Mouse (Mus musculus): ENCODE results near the gene Paqr4. TPM values are rescaled to one million over a fixed set of nuclear protein-coding genes. Genes with fewer than 3 reads are reported as not detected.
"Not testable (repeated sequence)": the region's sequence is repeated elsewhere in the genome, so short reads cannot be mapped to it uniquely, and the experiment has no call there.

The Paqr4 gene
- total RNA-seq (2015), result 3.3 and 4.1 TPM in 2 replicates
- total RNA-seq (2017), result 7.6 and 10.1 TPM in 2 replicates

DNA sequence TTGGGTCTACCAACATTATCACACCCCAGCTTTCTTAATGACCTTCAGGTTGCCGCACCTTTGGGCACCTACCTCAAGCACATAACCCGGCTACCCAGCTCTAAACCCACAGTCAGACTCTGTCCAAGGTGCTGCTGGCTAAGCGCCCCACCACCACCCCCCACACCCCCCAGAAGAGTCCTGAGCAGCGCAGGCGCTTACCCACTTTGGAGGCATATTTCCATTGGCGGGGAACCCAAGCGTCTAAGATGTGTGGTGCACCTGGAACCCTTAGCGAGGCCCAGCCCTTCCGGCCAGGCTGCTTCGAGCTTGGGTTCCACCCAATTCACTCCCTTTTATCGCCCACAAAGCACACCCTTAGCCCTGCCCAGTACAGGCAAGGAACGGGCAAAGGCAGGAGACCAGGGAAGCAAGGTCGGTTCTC is at the start of gene Paqr4:
Paqr4 (minus strand) TSS at position 270 of the 424 bp plus-strand sequence.
- ATAC-seq (ENCODE audit: poor library complexity, severe bottlenecking), result peak; percentile 18; the same call in 1 of the 2 replicates

DNA sequence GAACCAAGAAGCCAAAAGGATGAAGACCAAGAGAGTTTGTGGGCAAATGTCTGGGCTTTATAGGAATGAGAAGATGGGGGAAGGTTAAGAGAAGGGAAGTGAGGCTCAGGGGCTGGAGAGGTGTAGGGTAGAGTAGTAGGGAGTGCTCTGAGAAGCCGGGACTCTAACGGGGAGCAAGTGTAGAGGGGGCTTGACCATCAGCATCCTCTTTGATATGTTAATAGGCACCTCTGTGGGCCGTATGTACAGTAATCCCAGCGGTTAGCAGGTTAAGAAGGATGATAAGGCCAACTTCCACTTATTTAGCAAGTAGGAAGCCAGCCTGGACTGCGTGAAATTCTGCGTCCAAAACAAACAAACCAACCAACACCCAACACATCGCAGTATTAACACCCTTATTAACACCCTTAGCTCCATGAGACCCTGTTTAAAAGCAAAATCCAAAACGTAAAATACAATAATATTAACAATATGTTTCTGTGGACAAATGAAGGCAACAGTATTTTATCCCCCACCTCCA is 49.1 kb upstream of the Paqr4 start:
- 0 out of 2 replicates have a peak, but pooled peaks have one; percentile 28 for ATAC-seq (ENCODE audit: poor library complexity, severe bottlenecking)

DNA sequence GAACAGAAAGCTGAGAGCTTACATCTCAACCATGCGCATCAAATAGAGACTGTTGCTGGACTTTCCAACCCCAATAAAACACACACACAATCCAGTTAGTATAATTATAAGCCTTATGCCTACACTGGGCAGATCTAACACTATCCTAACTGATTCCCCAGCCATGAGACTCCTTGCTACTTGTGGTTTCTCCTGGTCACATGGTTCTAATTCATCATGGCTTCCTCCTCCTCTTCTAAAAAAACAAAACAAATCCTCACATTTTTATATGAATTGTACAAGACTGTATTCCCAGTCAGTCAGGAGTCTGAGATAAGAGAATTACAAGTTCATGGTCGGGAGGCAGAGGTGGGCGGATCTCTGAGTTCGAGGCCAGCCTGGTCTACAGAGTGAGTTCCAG is 48.3 kb upstream of the Paqr4 start:
- ATAC-seq (ENCODE audit: poor library complexity, severe bottlenecking), result no peak

DNA sequence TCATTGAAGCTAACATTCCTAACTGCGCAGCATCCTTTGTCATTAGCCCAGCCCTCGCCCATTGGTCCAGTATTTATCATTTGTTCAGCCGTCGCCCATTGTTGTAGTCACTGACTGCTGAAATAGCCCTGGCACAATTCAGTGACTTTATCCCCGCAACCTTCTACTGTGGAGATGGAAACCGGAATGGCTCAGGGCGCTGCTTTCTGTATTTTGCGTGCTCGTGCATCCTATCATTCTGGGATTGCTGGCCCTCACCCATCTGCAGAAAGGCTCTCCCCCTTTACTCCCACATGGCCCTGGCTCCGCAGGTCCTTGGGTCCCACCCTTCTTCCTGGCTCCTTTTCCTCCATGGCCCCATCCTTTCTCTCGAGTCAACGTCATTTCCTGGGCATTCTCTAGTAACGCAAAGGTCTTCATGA is 45.9 kb upstream of the Paqr4 start:
- no peak for ATAC-seq (ENCODE audit: poor library complexity, severe bottlenecking)

DNA sequence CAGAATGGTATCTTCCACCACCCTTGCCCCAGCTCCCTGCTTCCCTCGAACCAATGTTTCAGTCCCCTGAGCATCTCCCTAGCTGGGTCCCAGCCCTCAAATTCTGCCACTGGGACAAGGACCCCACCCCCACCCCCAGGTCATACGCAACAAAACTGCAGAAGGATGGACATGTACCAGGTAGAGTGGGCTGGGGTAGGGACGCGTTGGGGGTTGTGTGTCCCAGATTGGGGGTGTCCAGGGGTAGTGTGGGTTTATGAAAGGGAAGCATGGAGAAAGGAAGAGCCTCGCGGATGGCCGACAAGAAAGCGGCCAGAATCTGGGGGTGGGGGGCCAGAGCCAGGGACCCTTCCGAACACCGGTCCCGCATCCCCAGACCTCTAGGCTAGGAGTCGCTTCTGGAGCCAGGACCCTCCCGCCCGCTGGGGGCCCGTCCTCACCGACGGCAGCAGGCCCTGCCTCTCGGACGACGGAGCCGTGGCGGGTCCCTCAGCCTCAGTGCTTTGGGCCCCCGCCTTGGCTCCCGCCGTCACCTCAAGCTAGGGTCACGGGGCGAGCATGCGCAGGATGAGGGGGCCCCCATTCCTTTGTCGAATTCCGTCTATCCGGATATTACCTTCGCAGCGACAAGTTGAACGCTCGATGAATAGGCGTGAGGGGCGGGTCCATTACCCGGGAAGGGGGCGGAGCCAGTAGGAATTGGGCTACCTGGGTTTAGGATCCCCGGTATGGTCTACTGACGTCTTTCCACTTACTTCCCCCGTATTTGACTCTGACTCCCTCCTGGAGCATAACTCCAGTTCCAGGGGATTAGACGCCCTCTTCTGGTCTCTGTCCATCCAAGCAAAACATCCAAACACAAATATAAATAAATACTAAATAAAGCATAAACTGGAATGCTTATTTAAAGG is 45.1 kb upstream of the Paqr4 start, which contains the start of gene Flywch2:
Flywch2 (minus strand) TSS at position 521 of the 911 bp plus-strand sequence.
- ATAC-seq (ENCODE audit: poor library complexity, severe bottlenecking), result peak; percentile 36

DNA sequence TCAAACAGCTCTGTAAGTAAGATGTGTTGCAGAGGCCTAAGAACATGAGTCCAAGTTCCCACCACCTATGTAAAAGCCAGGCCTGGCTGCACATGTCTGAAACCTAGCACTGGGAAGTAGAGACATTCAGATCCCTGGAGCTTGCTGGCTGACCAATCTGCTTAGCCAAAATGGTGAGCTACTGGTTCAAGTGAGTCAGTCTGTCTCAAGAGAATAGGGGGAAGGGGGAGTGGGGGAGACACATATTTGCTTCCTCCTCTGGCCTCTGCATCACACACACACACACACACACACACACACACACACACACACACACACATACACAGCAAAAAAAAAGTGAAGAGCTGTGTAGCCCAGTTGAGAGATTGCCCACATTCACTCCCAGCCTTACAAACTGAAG is 42.7 kb upstream of the Paqr4 start:
- no peak for ATAC-seq (ENCODE audit: poor library complexity, severe bottlenecking)

DNA sequence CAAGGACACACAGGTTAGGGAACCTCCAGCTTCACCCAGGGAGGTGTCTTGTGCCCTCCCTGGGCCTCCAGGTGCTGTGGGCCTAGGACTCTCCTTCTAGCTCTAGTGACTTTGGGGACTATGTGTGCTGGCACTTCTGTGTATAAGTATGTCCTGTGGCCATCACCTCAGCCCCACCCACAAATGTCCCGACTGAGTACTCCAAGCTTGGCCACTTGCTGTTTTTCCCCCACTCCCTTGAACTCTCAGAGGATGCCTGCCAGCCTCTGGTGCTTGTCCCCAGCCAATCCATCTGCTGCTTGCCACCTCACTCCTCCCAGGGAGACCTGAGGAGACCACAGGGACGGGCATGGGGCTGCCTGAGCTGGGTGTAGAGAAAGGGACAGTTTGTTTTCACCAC is 37.8 kb upstream of the Paqr4 start:
- no peak for ATAC-seq (ENCODE audit: poor library complexity, severe bottlenecking)

DNA sequence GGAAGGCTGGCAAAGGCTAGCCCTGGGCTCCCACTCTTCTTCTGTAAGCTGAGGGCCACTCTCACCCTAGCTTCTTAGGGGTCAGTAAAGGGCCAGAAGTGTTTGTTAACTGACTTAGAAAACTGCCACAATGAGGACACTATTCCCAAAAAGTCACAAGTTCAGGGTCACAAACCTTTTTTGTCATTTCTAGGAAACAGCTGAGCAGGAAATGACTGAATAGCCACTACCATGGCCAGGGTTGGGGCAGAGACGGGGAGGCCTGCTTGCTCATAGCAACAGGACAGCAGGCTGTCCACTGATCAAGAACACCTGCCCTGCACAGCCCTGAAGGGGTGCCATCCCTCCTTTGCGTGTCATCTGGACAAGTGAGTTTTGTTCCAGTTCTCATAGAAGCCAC is 36.5 kb upstream of the Paqr4 start:
- no peak for ATAC-seq (ENCODE audit: poor library complexity, severe bottlenecking)

DNA sequence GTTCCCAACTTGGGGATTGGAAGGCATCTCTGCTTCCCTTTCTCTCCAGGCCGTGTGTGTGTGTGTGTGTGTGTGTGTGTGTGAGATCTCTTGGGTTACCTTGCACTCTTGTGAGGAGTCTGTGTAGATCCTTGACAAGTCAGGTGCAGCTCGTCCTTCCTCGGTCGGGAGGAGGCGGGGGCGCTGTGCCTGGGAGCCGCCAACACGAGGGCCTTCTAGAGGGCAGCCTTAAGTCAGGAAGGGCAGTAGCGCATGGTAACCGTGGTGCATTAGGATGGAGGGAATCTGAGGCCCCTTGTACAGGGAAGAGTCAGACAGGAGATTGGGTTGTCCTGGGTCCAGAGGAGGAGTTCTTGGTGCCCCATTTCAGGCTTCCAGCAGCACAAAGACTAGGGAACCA is 35.5 kb upstream of the Paqr4 start:
- ATAC-seq (ENCODE audit: poor library complexity, severe bottlenecking), result no peak

DNA sequence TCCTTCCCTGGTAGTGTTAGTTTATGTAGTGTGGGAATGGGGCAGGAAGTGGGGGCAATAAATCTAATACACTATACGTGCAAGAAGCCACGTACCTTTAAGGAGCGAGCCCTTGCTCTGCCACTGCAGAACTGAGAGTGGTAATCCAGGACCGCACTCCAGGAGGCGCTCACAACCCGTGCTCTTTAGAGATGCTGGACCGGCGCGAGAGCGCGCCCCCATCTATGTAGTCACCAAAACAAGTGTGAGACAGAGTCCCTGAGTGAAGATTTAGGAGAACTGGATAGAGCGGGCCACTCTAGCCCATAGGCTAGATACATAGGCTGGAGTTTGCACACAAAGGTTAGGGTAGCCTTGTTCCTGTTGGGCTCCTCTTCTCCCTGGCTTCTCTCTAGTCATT is 33.4 kb upstream of the Paqr4 start:
- ATAC-seq (ENCODE audit: poor library complexity, severe bottlenecking), result peak; percentile 67

DNA sequence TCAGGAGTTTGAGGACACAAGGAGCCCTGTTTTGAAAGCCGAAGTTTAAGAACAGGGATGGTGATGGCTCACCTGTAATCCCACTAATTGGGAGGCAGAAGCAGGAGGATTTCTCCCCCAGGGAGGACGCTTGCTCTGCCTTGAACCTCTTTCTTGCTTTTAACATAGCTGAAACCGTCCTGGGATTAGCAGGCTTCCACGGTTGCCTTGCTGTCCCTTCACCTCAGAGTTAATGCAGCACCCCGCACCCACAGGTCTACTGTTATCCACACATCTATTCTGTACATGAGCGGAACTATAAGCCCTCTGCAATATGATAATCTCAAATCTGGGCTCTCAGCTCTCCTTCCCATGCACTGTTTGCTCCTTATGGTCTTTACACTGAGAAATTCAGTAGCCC is 33.0 kb upstream of the Paqr4 start:
- no peak for ATAC-seq (ENCODE audit: poor library complexity, severe bottlenecking)

DNA sequence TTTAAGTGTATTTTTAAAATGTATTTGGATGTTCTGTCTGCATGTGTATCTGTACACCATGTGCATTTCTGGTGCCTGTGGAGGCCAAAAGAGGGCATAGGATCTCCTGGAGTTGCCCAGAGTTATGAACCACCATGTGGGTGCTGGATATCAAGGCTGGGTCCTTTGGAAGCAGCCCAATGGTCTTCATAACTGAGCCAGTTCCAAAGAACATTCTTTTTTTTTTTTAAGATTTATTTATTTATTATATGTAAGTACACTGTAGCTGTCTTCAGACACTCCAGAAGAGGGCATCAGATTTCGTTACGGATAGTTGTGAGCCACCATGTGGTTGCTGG is 31.5 kb upstream of the Paqr4 start:
- ATAC-seq (ENCODE audit: poor library complexity, severe bottlenecking), result not testable (repeated sequence)

DNA sequence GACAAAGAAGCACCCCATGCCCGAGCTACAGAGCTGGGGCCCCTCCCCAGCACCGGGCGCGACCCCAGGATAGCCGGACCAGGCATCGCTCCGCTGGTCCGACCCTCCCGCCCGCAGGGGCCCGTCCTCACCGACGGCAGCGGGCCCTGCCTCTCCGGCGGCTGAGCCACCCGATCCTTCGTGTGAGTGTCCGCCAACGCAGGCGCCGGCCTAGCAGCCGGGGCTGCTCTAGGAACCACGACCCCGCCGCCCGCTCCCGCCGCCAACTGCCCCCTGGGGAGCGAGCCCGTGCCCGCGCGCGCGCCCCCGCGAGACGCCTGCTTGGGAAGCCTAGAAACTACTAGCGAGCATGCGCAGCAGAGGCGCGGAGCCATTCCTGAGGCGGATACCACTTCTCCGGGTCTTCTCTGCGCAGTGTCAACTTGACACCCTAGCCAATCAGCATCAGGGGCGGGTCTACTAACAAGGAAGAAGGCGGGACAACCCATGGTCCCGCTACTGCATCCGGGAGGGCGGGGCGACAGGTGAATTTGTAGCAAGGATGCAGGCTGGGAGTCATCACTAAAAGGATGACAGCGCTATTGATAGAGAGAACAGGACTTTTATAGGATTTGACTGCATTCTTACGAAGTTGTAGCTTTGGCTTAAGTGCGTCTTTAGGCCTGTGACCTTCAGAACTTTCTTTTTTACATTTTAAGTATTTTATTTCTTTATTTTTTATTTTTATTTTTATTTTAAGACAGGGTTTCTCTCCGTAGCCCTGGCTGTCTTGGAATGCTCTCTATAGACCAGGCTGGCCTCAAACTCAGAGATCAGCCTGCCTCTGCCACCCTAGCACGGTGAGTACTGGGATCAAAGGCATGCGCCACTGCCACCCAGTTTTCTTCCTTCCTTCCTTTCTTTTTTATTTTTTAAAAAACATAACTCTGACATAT is 30.9 kb upstream of the Paqr4 start, which contains the start of gene Flywch1:
Flywch1 (minus strand) TSS at position 319 of the 935 bp plus-strand sequence.
- ATAC-seq (ENCODE audit: poor library complexity, severe bottlenecking), result peak; percentile 99

DNA sequence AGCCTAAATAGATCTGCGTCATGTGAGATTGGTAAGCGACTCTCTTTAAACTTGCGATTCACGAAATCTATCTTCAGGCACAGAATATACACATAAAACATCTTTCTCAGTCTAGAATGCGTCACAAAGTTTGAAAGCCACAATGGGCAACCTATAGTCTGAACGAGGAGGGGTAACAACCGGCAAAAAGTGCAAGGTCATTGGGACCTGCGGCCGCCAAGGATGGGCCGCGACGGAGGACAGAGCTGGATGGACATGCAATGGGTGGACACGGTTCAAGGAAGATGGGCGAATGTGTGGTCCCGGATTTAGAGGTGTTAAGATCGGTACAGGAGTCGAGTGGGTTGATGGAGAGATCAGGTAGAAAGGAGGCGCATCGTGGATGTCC is 30.2 kb upstream of the Paqr4 start:
- ATAC-seq (ENCODE audit: poor library complexity, severe bottlenecking), result peak; percentile 20; the same call in 1 of the 2 replicates

DNA sequence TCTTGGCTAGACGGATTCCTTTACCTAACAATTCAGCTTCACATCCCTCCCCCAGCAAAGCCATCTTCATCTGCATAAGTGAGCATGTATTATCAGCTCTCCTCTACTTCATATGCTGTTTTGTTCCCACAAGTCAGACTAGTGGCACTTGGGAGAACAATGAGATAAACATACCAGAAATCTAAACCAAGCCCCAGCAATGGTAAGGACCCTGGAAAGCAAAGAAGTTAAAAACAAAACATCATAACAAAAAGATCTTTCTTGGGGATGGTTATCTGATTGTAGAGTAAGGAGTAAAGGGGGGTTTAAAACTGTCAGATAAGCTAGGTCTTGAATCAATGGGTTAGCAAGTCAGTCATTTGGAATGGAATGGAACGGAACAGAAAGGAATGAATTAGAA is 29.8 kb upstream of the Paqr4 start:
- no peak for ATAC-seq (ENCODE audit: poor library complexity, severe bottlenecking)

DNA sequence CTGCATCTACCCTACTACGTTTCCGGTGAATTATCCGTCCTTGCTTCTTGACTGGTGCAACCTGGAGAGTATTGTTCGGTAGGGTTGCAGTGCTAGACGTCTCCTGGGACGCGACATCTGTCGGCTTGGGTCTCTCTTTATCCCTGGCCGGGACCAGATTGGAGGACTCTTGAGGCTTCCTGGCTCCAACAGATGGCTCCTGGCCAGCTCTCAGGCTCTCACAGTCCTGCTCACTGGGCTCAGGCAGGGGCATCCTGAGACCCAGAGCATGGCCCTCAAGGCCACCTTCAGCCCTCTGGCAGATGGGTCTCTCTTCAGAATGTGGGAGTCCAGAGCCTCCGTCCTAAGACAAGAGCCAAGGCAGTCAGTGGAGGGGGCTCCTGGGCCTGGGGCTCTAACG is 22.3 kb upstream of the Paqr4 start:
- ATAC-seq (ENCODE audit: poor library complexity, severe bottlenecking), result no peak

DNA sequence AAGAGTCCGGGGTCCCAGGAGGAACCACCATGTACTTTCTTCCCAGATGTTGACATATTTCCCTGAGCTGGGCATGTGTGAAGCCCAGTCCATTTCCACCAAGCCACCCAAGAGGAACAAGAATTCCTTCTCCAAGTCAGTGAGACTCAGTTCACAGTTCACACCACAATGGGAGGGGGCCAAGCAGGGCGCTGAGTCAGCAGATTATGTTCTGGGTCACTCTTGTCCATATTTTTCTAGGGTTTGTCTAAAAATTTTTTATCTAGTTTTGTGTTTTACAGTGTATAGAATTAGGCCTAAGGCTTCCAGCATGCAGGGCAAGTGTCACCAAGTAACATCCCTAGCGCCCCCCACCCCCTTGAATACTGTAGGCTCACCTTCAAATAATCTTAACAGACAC is 20.5 kb upstream of the Paqr4 start:
- no peak for ATAC-seq (ENCODE audit: poor library complexity, severe bottlenecking)

DNA sequence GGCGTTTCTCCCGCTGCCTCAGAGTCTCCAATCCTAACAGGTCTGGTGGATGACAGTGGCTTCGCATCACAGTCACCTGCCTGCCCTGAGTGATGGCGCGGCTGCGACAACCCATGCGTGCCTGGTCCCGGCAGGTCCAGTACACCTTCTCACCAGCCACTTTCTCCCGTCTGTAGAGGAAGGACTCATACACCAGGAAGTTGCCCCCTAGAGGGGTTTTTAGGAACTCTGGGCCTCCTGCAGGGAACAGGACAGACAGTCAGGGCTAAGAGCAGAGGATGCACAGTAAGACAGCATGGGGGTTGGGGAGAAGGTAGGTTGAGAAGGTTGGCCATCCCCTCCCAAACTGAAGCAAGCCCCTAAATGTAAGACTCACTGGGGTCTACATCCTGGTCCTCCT is 19.6 kb upstream of the Paqr4 start:
- ATAC-seq (ENCODE audit: poor library complexity, severe bottlenecking), result no peak

DNA sequence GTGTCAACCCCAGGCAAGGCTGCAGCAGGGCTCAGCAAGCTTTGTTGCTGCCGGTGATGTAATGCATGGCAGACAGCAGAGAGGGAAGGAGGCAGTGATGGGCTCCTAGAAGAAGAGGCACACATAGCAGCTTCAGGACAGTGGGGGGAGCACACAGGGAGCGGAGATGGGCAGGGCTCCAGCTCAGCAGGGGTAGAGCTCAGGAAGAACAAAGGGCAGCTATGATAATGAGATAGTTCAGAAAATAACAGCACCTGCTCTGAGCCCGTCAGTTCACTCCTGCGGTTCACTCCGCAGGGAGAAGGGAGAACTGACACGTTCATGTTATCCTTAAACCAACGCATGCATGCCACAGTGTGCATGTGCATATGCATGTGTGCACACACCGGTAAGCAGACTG is 18.1 kb upstream of the Paqr4 start:
- no peak for ATAC-seq (ENCODE audit: poor library complexity, severe bottlenecking)

DNA sequence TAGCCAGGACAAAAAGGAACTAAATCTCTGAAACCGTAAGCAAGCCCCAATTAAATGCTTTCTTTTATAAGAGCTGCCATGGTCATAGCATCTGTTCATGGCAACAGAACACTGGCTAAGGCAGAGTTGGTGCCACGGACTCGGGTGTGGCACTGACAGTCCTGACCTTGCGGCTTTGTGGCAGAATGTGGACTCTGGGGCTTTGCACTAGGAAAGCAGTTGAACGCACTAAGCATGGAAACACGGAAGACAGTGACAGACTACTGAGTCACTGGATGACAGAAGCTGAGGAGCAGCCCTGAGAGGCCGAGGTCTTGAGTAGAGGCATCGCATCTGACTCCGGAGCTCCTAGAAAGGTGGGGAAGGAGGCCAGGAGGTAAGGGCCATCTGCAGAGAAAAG is 16.9 kb upstream of the Paqr4 start:
- no peak for ATAC-seq (ENCODE audit: poor library complexity, severe bottlenecking)

DNA sequence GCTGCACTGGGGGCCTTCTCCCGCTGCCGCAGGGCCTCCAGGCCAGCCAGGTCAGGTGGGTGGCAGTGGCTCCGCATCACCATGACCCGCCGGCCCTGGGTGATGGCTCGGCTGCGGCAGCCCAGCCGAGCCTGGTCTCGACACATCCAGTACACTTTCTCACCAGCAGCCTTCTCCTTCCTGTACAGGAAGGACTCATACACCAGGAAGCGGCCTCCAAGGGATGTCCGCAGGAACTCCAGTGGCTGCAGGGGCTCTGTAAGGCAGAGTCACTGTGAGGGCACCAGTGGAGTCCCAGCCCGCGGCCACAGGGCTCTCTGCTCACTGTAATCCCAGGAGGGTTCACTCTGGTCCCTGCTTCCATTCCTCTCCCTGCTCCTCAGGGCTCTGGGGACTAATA is 15.0 kb upstream of the Paqr4 start:
- no peak for ATAC-seq (ENCODE audit: poor library complexity, severe bottlenecking)

All from megakaryocyte, adult 5-6 weeks (primary cell).